Mouse (Mus musculus): ENCODE measurements at regions not wholly inside any gene's neighbourhood (a gene's known extent, or its start where the extent isn't known, plus 50 kb on each side); places are given as distances from the start of the nearest gene placed in this dataset.

- no peaks in the 10 kb centered on the region for H3K4me1 ChIP-seq
- no peak overlapping the region for H3K27ac ChIP-seq
- no peaks in the 10 kb centered on the region for H3K27me3 ChIP-seq (ENCODE audit: low read depth, poor library complexity, severe bottlenecking)
- no peaks in the 10 kb centered on the region for H3K36me3 ChIP-seq
- 89% methylated on average over 5 of the region's 5 CpGs for WGBS
- no peaks in the 10 kb centered on the region for H3K9me3 ChIP-seq (replicated peaks)
- no peak for DNase-seq (ENCODE audit: low spot score)
- H3K4me3 ChIP-seq = no peak overlapping the region
Observed at GRCm38 (mm10) chr1:183686056-183686455, 268.0 kb downstream of the Hhipl2 start.

- Histone ChIP-seq H3K9me3 (replicated peaks) (no peaks in the 10 kb centered on the region), H3K36me3 (no peaks in the 10 kb centered on the region), H3K27ac (no peak overlapping the region), H3K4me3 (no peak overlapping the region), H3K4me1 (no peaks in the 10 kb centered on the region), H3K27me3 (ENCODE audit: low read depth, poor library complexity, severe bottlenecking) (no peaks in the 10 kb centered on the region)
- DNase-seq (ENCODE audit: low spot score) = no peak
- 89% methylated on average over 5 of the region's 5 CpGs for WGBS
Observed at GRCm38 (mm10) chr1:183692756-183693155, 274.7 kb downstream of the Hhipl2 start.

GRCm38 (mm10) chr1:183699284-183699683, 281.3 kb downstream of the Hhipl2 start:
- Histone ChIP-seq H3K4me3 (no peak overlapping the region), H3K27ac (no peak overlapping the region), H3K27me3 (ENCODE audit: low read depth, poor library complexity, severe bottlenecking) (no peaks in the 10 kb centered on the region), H3K36me3 (no peaks in the 10 kb centered on the region), H3K4me1 (no peaks in the 10 kb centered on the region), H3K9me3 (replicated peaks) (no peaks in the 10 kb centered on the region)
- 84% methylated on average over 11 of the region's 11 CpGs for WGBS
- DNase-seq (ENCODE audit: low spot score) = no peak

- H3K27ac ChIP-seq = no peak overlapping the region
- H3K36me3 ChIP-seq = no peaks in the 10 kb centered on the region
- H3K4me1 ChIP-seq = 0 out of 2 replicates have a peak, but pooled peaks cover 2% of the 10 kb centered on the region
- no peaks in the 10 kb centered on the region for H3K27me3 ChIP-seq (ENCODE audit: low read depth, poor library complexity, severe bottlenecking)
- no peak overlapping the region for H3K4me3 ChIP-seq
- DNase-seq (ENCODE audit: low spot score) = no peak
- H3K9me3 ChIP-seq (replicated peaks) = no peaks in the 10 kb centered on the region
- WGBS = 87% methylated on average over 2 of the region's 2 CpGs
Observed at GRCm38 (mm10) chr1:183702888-183703287, 284.9 kb downstream of the Hhipl2 start.

- no peak overlapping the region for H3K27ac ChIP-seq
- H3K9me3 ChIP-seq (replicated peaks) = no peaks in the 10 kb centered on the region
- DNase-seq (ENCODE audit: low spot score) = no peak
Observed at GRCm38 (mm10) chr1:183712895-183713294, 294.9 kb downstream of the Hhipl2 start.

GRCm38 (mm10) chr1:183717060-183717459, 296.0 kb upstream of the Dusp10 start:
- WGBS = 93% methylated on average over 1 of the region's 1 CpGs
- DNase-seq (ENCODE audit: low spot score) = no peak
- no peak overlapping the region for H3K27ac ChIP-seq
- no peaks in the 10 kb centered on the region for H3K36me3 ChIP-seq
- H3K4me3 ChIP-seq = no peak overlapping the region
- no peaks in the 10 kb centered on the region for H3K4me1 ChIP-seq
- H3K9me3 ChIP-seq (replicated peaks) = no peaks in the 10 kb centered on the region
- H3K27me3 ChIP-seq (ENCODE audit: low read depth, poor library complexity, severe bottlenecking) = no peaks in the 10 kb centered on the region

More at GRCm38 (mm10) chr1:183712895-183713294, 294.9 kb downstream of the Hhipl2 start:
- 88% methylated on average over 1 of the region's 1 CpGs for WGBS
- Histone ChIP-seq H3K4me3 (no peak overlapping the region), H3K27me3 (ENCODE audit: low read depth, poor library complexity, severe bottlenecking) (no peaks in the 10 kb centered on the region), H3K4me1 (no peaks in the 10 kb centered on the region), H3K36me3 (no peaks in the 10 kb centered on the region)

GRCm38 (mm10) chr1:183749126-183749525, 264.0 kb upstream of the Dusp10 start:
- no peaks in the 10 kb centered on the region for H3K4me1 ChIP-seq
- H3K36me3 ChIP-seq = no peaks in the 10 kb centered on the region
- H3K4me3 ChIP-seq = no peak overlapping the region
- H3K27ac ChIP-seq = no peak overlapping the region
- no peaks in the 10 kb centered on the region for H3K27me3 ChIP-seq (ENCODE audit: low read depth, poor library complexity, severe bottlenecking)
- WGBS = 83% methylated on average over 2 of the region's 2 CpGs
- DNase-seq (ENCODE audit: low spot score) = no peak
- H3K9me3 ChIP-seq (replicated peaks) = no peaks in the 10 kb centered on the region

DNA sequence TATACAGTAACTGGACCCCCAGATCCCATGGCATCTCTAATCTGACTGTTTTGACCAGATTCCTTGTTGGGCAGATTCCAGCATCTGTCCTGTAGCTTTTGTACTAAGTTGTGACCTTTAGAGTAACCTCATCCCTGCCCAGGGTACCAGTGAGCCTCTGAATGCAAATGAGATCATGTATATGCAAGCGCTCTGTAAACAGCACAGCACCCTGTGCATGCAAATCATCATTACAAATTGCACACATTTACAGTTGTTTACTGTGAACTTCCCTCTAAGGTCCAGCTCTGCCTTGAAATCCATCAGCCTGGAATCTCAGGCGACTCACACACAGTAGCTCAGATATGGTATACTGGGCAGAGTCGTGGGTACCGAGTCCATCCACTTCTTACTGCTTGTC, 258.6 kb upstream of the Dusp10 start:
- WGBS = 80% methylated on average over 4 of the region's 4 CpGs
- Histone ChIP-seq H3K27ac (no peak overlapping the region), H3K4me1 (no peaks in the 10 kb centered on the region), H3K9me3 (replicated peaks) (no peaks in the 10 kb centered on the region), H3K27me3 (ENCODE audit: low read depth, poor library complexity, severe bottlenecking) (no peaks in the 10 kb centered on the region), H3K4me3 (no peak overlapping the region), H3K36me3 (no peaks in the 10 kb centered on the region)
- DNase-seq (ENCODE audit: low spot score) = no peak

- no peak for DNase-seq (ENCODE audit: low spot score)
- Histone ChIP-seq H3K9me3 (replicated peaks) (no peaks in the 10 kb centered on the region), H3K27me3 (ENCODE audit: low read depth, poor library complexity, severe bottlenecking) (no peaks in the 10 kb centered on the region), H3K27ac (no peak overlapping the region), H3K36me3 (no peaks in the 10 kb centered on the region), H3K4me1 (no peaks in the 10 kb centered on the region), H3K4me3 (no peak overlapping the region)
- WGBS = 65% methylated on average over 8 of the region's 8 CpGs
Observed at GRCm38 (mm10) chr1:183756716-183757115, 256.4 kb upstream of the Dusp10 start.

DNA sequence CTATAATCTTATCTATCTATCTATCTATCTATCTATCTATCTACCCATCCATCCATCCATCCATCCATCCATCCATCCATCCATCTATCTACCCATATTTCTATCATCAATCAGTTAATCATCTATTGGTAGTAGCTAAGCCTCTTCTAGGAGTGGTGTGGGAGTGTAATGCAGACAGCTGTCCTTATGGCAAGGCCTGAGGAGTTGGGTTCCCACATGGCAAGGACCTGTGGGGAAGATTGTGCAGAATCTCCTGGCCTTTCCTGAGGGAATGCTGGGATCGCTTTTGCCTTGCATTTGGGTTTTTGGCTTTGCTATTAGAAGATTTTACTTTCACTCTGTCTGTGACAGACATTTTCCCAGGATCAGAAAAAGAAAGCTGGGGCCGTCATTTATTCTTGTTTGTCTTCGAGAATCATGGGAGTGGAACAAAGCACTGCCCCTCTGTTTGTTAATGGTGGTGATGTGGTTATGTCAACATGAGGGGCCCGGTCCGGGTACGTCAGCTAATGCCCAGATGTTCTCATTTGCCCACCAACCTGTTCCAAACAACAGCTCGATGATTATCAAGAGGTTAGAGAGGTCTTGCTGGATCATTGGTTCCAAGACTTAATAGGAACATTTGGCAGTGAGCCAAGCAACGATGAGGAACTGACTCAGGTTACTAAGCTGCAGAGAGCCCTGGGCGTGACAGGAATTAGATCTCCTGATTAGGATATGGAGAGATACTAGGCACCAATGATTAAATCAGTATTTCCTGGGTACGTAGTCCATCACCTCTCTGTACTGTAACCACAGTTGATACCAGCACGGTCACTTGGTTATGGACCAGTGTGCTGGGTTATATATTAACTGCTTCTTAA, 249.0 kb upstream of the Dusp10 start:
- H3K4me1 ChIP-seq = no peaks in the 10 kb centered on the region
- no peaks in the 10 kb centered on the region for H3K36me3 ChIP-seq
- H3K27ac ChIP-seq = no peak overlapping the region
- WGBS = 84% methylated on average over 11 of the region's 11 CpGs
- H3K4me3 ChIP-seq = no peak overlapping the region
- H3K27me3 ChIP-seq (ENCODE audit: low read depth, poor library complexity, severe bottlenecking) = no peaks in the 10 kb centered on the region
- no peak for DNase-seq (ENCODE audit: low spot score)
- H3K9me3 ChIP-seq (replicated peaks) = no peaks in the 10 kb centered on the region

GRCm38 (mm10) chr1:183772844-183773243, 240.3 kb upstream of the Dusp10 start:
- DNase-seq (ENCODE audit: low spot score) = no peak
- Histone ChIP-seq H3K9me3 (replicated peaks) (no peaks in the 10 kb centered on the region), H3K4me1 (0 out of 2 replicates have a peak, but pooled peaks cover 3% of the 10 kb centered on the region), H3K4me3 (no peak overlapping the region), H3K27ac (no peak overlapping the region), H3K27me3 (ENCODE audit: low read depth, poor library complexity, severe bottlenecking) (no peaks in the 10 kb centered on the region), H3K36me3 (no peaks in the 10 kb centered on the region)
- 76% methylated on average over 6 of the region's 6 CpGs for WGBS

DNA sequence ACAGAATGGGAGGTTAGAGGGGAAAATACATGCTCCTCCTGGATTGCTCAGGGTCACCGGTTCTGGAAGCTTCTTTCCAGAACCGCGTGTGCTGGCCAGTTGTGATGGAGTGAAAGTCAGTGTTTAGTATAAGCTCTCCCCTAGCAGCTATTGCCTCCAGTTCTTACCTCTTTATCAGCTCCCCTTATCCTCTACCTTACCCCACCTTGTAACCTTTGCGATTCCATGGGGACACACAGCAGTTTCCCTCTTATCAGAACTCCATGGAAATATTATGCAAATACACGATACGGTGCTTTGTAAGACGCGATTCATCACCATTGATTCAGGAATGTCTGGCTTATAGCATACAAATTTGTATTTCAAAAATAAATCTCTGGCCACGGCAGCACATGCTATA, 232.9 kb upstream of the Dusp10 start:
- H3K9me3 ChIP-seq (replicated peaks) = no peaks in the 10 kb centered on the region
- no peak for DNase-seq (ENCODE audit: low spot score)
- H3K27ac ChIP-seq = no peak overlapping the region
- no peaks in the 10 kb centered on the region for H3K4me1 ChIP-seq
- 94% methylated on average over 9 of the region's 9 CpGs for WGBS
- no peaks in the 10 kb centered on the region for H3K27me3 ChIP-seq (ENCODE audit: low read depth, poor library complexity, severe bottlenecking)
- H3K36me3 ChIP-seq = no peaks in the 10 kb centered on the region
- no peak overlapping the region for H3K4me3 ChIP-seq

GRCm38 (mm10) chr1:183780779-183781178, 232.3 kb upstream of the Dusp10 start:
- Histone ChIP-seq H3K27me3 (ENCODE audit: low read depth, poor library complexity, severe bottlenecking) (no peaks in the 10 kb centered on the region), H3K36me3 (no peaks in the 10 kb centered on the region), H3K4me1 (no peaks in the 10 kb centered on the region), H3K27ac (no peak overlapping the region), H3K4me3 (no peak overlapping the region), H3K9me3 (replicated peaks) (no peaks in the 10 kb centered on the region)
- 53% methylated on average over 4 of the region's 4 CpGs for WGBS
- DNase-seq (ENCODE audit: low spot score) = no peak
